Mouse (Mus musculus): ENCODE measurements around the gene Phldb1.

Gene Phldb1

GRCm38 (mm10) chr9:44726431-44727146 lies 8.4 kb downstream of the Phldb1 start:
- peak; percentile 25 for DNase-seq

GRCm38 (mm10) chr9:44724665-44725064 lies 10.3 kb downstream of the Phldb1 start:
- no peak for DNase-seq

GRCm38 (mm10) chr9:44724223-44724622 lies 10.8 kb downstream of the Phldb1 start:
- peak; percentile 39 for DNase-seq

GRCm38 (mm10) chr9:44723521-44724041 lies 11.4 kb downstream of the Phldb1 start:
- no peak for DNase-seq

GRCm38 (mm10) chr9:44723008-44723407 lies 12.0 kb downstream of the Phldb1 start:
- DNase-seq: no peak

- DNase-seq: no peak
Observed at GRCm38 (mm10) chr9:44722575-44722974, 12.4 kb downstream of the Phldb1 start.

- DNase-seq: no peak
Observed at GRCm38 (mm10) chr9:44721877-44722186, 13.2 kb downstream of the Phldb1 start.

GRCm38 (mm10) chr9:44721154-44721876 lies 13.7 kb downstream of the Phldb1 start:
- DNase-seq: peak; percentile 91

GRCm38 (mm10) chr9:44720358-44721153 lies 14.4 kb downstream of the Phldb1 start:
- DNase-seq: peak; percentile 38

- DNase-seq: no peak
Observed at GRCm38 (mm10) chr9:44719632-44720357, 15.2 kb downstream of the Phldb1 start.

- DNase-seq: no peak
Observed at GRCm38 (mm10) chr9:44718937-44719631, 15.9 kb downstream of the Phldb1 start.

GRCm38 (mm10) chr9:44717822-44718242 lies 17.2 kb downstream of the Phldb1 start:
- DNase-seq: no peak

- no peak for DNase-seq
Observed at GRCm38 (mm10) chr9:44716997-44717821, 17.8 kb downstream of the Phldb1 start.

- no peak for DNase-seq
Observed at GRCm38 (mm10) chr9:44715705-44716362, 19.2 kb downstream of the Phldb1 start.

GRCm38 (mm10) chr9:44715109-44715508 lies 19.9 kb downstream of the Phldb1 start:
- DNase-seq: no peak

GRCm38 (mm10) chr9:44713574-44713973 lies 21.4 kb downstream of the Phldb1 start:
- DNase-seq: no peak

- no peak for DNase-seq
Observed at GRCm38 (mm10) chr9:44713080-44713479, 21.9 kb downstream of the Phldb1 start.

GRCm38 (mm10) chr9:44711602-44712001 lies 23.4 kb downstream of the Phldb1 start:
- DNase-seq: no peak

- no peak for DNase-seq
Observed at GRCm38 (mm10) chr9:44710213-44710612, 24.8 kb downstream of the Phldb1 start.

- peak; percentile 46 for DNase-seq
Observed at GRCm38 (mm10) chr9:44709600-44709999, 25.4 kb downstream of the Phldb1 start.

GRCm38 (mm10) chr9:44708925-44709324 lies 26.1 kb downstream of the Phldb1 start:
- peak; percentile 49 for DNase-seq

Measured in embryo, embryonic 11 days (tissue).